In genomic region chr6:37686094-37686493, GRCm38 (mm10) we compare ENCODE assay signal across 22 mouse cellular contexts.
DNase-seq lines count a peak whose midpoint lies in the region; ATAC-seq and TF ChIP-seq lines count a peak whose summit lies in the region.
"Had no signal": no experiment of that assay in that cellular context is flagged by ENCODE, and none has a peak within 500 bp of the region (broad histone marks: within the 10 kb centered on the region; RNA-seq: fewer than 3 reads in every experiment).

No protein-coding gene starts in this region.

- H3K9ac ChIP-seq in ES-Bruce4 (ENCODE audit: low read depth, poor library complexity, severe bottlenecking) (0 out of 2 replicates have a peak overlapping the region, but pooled peaks have one; percentile 80), ES-E14 (ENCODE audit: insufficient read depth, low read depth, low read length, poor library complexity, severe bottlenecking) (peak overlapping the region; percentile 50; the same call in 1 of the 2 replicates)
- no peak overlapping the region for H3K9ac ChIP-seq in hindbrain, embryonic 11.5 days (ENCODE audit: low read depth, low read length)
- H3K9ac ChIP-seq: embryonic facial prominence, embryonic 13.5 days; embryonic facial prominence, embryonic 15.5 days; forebrain, embryonic 12.5 days had no signal

- peak; percentile 33 for DNase-seq in ES-E14 (ENCODE audit: low read depth, low spot score)
- DNase-seq in ZHBTc4 (ENCODE audit: low read depth, low spot score) = peak; percentile 80
- no peak for DNase-seq in ovary, postnatal 14 days (ENCODE audit: low spot score)
- DNase-seq in cerebellum, postnatal 4 days (ENCODE audit: low spot score in 2 of 2) = no peak
- no peak for DNase-seq in hindbrain, embryonic 11.5 days (ENCODE audit: low spot score)
- DNase-seq: adrenal gland, adult 8-10 months; adrenal gland, postnatal 14 days; adrenal gland, postnatal 36 days; cerebellum, adult 11-12 months; cerebellum, adult 2 months; cerebellum, adult 9-10 months; cerebellum, postnatal 10 days; cerebellum, postnatal 25 days; embryo, embryonic 11 days had no signal

- H3K4me3 ChIP-seq in ES-Bruce4 (ENCODE audit: low read depth, low read length) (peak overlapping the region; percentile 5; the same call in 1 of the 2 replicates), ES-E14 (ENCODE audit: insufficient read depth in 1 of 2, low read depth in 1 of 2, low read length in 2 of 2, poor library complexity in 1 of 2, severe bottlenecking in 1 of 2) (peak overlapping the region in 1 of 2 experiments; percentile 34; a peak in 1 of 4 replicates)
- H3K4me3 ChIP-seq in hindbrain, embryonic 11.5 days (ENCODE audit: low read depth, low read length) = no peak overlapping the region
- H3K4me3 ChIP-seq: embryonic facial prominence, embryonic 13.5 days; embryonic facial prominence, embryonic 15.5 days; erythroblast, embryonic 14.5 days; forebrain, embryonic 10.5 days; forebrain, embryonic 12.5 days had no signal

- no peak overlapping the region for H3K27ac ChIP-seq in ES-Bruce4 (ENCODE audit: insufficient read depth, low read length)
- H3K27ac ChIP-seq in ES-E14 (ENCODE audit: insufficient read depth, low read depth, low read length, poor library complexity, severe bottlenecking) = no peak overlapping the region
- no peak overlapping the region for H3K27ac ChIP-seq in hindbrain, embryonic 11.5 days (ENCODE audit: low read depth, low read length)
- H3K27ac ChIP-seq: embryonic facial prominence, embryonic 13.5 days; embryonic facial prominence, embryonic 15.5 days; forebrain, embryonic 10.5 days; forebrain, embryonic 12.5 days had no signal

- H3K4me1 ChIP-seq in ES-Bruce4 (ENCODE audit: control insufficient read depth, insufficient read depth, low read length) = peaks cover 3% of the 10 kb centered on the region
- peaks cover 7 to 10% of the 10 kb centered on the region in 2 experiments for H3K4me1 ChIP-seq in ES-E14 (ENCODE audit: control insufficient read depth in 2 of 2, insufficient read depth in 2 of 2, low read length in 2 of 2, poor library complexity in 1 of 2)
- H3K4me1 ChIP-seq in hindbrain, embryonic 11.5 days (replicated peaks; ENCODE audit: control insufficient read depth, insufficient read depth, low read length) = no peaks in the 10 kb centered on the region
- H3K4me1 ChIP-seq: embryonic facial prominence, embryonic 13.5 days; embryonic facial prominence, embryonic 15.5 days had no signal

- no peak for TF ChIP-seq EP300 in ES-Bruce4 (IDR thresholded peaks at IDR 0.05; ENCODE audit: insufficient read depth, low read depth, low read length)

- no peak for TF ChIP-seq POLR2A in ES-Bruce4 (IDR thresholded peaks at IDR 0.05; ENCODE audit: insufficient read depth, low read length)

- H3K27me3 ChIP-seq in ES-Bruce4 (ENCODE audit: control insufficient read depth, insufficient read depth, low read length, poor library complexity, severe bottlenecking) = no peaks in the 10 kb centered on the region
- no peaks in the 10 kb centered on the region for H3K27me3 ChIP-seq in hindbrain, embryonic 11.5 days (ENCODE audit: control insufficient read depth, insufficient read depth, low read length)
- H3K27me3 ChIP-seq: embryonic facial prominence, embryonic 13.5 days; embryonic facial prominence, embryonic 15.5 days; forebrain, embryonic 12.5 days had no signal

- H3K36me3 ChIP-seq in ES-Bruce4 (ENCODE audit: control insufficient read depth, insufficient read depth, low read length, poor library complexity, severe bottlenecking) (no peaks in the 10 kb centered on the region), ES-E14 (ENCODE audit: control insufficient read depth, insufficient read depth, low read length, poor library complexity, severe bottlenecking) (no peaks in the 10 kb centered on the region)
- no peaks in the 10 kb centered on the region for H3K36me3 ChIP-seq in hindbrain, embryonic 11.5 days (ENCODE audit: control insufficient read depth, insufficient read depth, low read length)
- H3K36me3 ChIP-seq: embryonic facial prominence, embryonic 13.5 days; embryonic facial prominence, embryonic 15.5 days; forebrain, embryonic 10.5 days; forebrain, embryonic 12.5 days had no signal

- no peak overlapping the region for H3K4me2 ChIP-seq in hindbrain, embryonic 11.5 days (replicated peaks; ENCODE audit: low read depth, low read length)
- H3K4me2 ChIP-seq: embryonic facial prominence, embryonic 13.5 days; embryonic facial prominence, embryonic 15.5 days; forebrain, embryonic 12.5 days had no signal

- ATAC-seq in hindbrain, embryonic 11.5 days (ENCODE audit: low FRiP score) = no peak
- ATAC-seq: forebrain, embryonic 14.5 days; forebrain, embryonic 16.5 days had no signal

- in situ Hi-C loops in ES-E14 (cut with MboI; ENCODE audit: low sequenced_read_pairs in 2 of 2, unreplicated experiment in 2 of 2) = no loop called here

- 96% methylated on average over 14 of the region's 14 CpGs for WGBS in hindbrain, embryonic 11.5 days

- TF ChIP-seq CTCF in ES-Bruce4 (IDR thresholded peaks at IDR 0.05; ENCODE audit: low read depth, low read length) = no peak

- H3K9me3 ChIP-seq in ES-Bruce4 (replicated peaks; ENCODE audit: control insufficient read depth, insufficient read depth, low read length, poor library complexity, severe bottlenecking) (peaks cover 18% of the 10 kb centered on the region; the same call in 1 of the 2 replicates), ES-E14 (ENCODE audit: control insufficient read depth, insufficient read depth, low read depth, low read length) (no peaks in the 10 kb centered on the region)
- no peaks in the 10 kb centered on the region for H3K9me3 ChIP-seq in hindbrain, embryonic 11.5 days (ENCODE audit: control insufficient read depth, low read length)
- H3K9me3 ChIP-seq: embryonic facial prominence, embryonic 15.5 days; forebrain, embryonic 12.5 days had no signal

TF ChIP-seq in ES-E14, 5 proteins besides CTCF, POLR2A, EP300 and RAD21:
- TF ChIP-seq HCFC1 (IDR thresholded peaks at IDR 0.05; ENCODE audit: borderline replicate concordance, insufficient read depth, low read length) (no peak), MAFK (IDR thresholded peaks at IDR 0.05; ENCODE audit: insufficient read depth, low read depth, low read length) (no peak), ZC3H11A (IDR thresholded peaks at IDR 0.05; ENCODE audit: borderline replicate concordance, low read depth, low read length) (no peak), ZNF384 (IDR thresholded peaks at IDR 0.05; ENCODE audit: low read depth, low read length) (no peak), CHD2 (IDR thresholded peaks at IDR 0.05; ENCODE audit: low read depth, low read length) (no peak)

Comparison
In these comparisons a context has a peak if more than half of its experiments do, and no peak if none do; other contexts are left out.
1. DNase-seq: peak in ES-E14 (single experiment) and ZHBTc4 (single experiment); none in ovary, postnatal 14 days (single experiment), cerebellum, postnatal 4 days (0 of 2) and hindbrain, embryonic 11.5 days (single experiment).